Mouse (Mus musculus): Measurements from ENCODE around the gene Pnisr. TPM values are rescaled to one million over a fixed set of nuclear protein-coding genes. Genes with fewer than 3 reads are reported as not detected.

Pnisr gene
- total RNA-seq (2021) = 10 to 100 TPM; 16.6 to 25.0 TPM
- long read RNA-seq, experiment 1, full-length matches to known transcripts = 7 of 15 reads
- long read RNA-seq, experiment 1, partial matches to known transcripts = 6 of 15 reads
- long read RNA-seq, experiment 1, other reads (novel, unspliced or antisense) = 2 of 15 reads
- long read RNA-seq, experiment 2, full-length matches to known transcripts = 1 of 5 reads
- long read RNA-seq, experiment 2, partial matches to known transcripts = 1 of 5 reads
- long read RNA-seq, experiment 2, other reads (novel, unspliced or antisense) = 3 of 5 reads

GRCm38 (mm10) chr4:21847481-21848286, at the start of gene Pnisr:
Gene Pnisr, plus strand, starts transcription at chr4:21847583.
- peak; percentile 96 to 97 for DNase-seq

DNA sequence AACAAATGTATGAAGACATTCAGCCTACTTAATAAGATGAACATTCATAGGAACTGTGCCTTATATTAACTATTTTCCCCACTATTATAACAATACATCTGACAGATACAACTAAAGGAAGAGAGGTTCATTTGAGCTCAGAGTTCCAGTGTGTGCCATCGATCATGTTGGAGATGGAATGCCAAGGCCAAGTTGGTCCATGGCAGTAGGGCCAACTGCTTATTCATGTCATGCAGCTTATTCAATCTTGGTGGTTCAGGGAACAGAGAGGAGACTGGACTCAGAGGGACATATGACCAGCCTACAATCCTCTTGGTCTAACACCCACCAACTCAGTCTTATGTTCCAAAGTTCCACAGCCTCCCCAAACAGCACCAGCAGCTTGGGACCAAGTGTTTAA, 46.4 kb upstream of the Pnisr start:
- DNase-seq = no peak

- no peak for DNase-seq
These were observed 45.8 kb upstream of the Pnisr start for GRCm38 (mm10) chr4:21801620-21802019.

GRCm38 (mm10) chr4:21807204-21807603, 40.2 kb upstream of the Pnisr start:
- DNase-seq = no peak

- no peak for DNase-seq
These were observed 36.8 kb upstream of the Pnisr start for GRCm38 (mm10) chr4:21810608-21811007.

- DNase-seq = no peak
These were observed 34.7 kb upstream of the Pnisr start for GRCm38 (mm10) chr4:21812635-21813034.

GRCm38 (mm10) chr4:21814029-21814428, 33.4 kb upstream of the Pnisr start:
- DNase-seq = peak; percentile 33 to 65

GRCm38 (mm10) chr4:21826616-21827015, 20.8 kb upstream of the Pnisr start:
- DNase-seq = no peak

GRCm38 (mm10) chr4:21832844-21833243, 14.5 kb upstream of the Pnisr start:
- DNase-seq = no peak

DNA sequence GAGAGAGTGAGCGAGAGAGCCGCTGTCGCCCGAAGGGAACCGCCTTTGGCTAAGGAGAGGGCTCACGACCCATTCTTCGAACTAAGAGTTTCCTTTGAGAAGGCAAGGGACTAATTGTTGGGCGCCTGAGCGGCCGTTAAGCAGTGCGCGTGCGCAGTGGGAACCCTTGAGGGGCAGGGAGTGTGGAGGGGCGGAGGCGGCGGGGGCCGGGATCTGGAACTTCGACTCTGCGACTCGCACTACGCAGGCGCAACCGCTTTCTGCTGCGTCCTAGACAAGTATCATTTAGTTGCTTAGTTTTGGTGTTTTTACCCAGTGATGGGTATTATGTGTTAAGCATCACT, 876 bp downstream of the Pnisr start:
- peak; percentile 91 to 95 for DNase-seq

GRCm38 (mm10) chr4:21857481-21857880, 10.1 kb downstream of the Pnisr start:
- DNase-seq = no peak

GRCm38 (mm10) chr4:21865226-21865625, 17.8 kb downstream of the Pnisr start:
- no peak for DNase-seq

DNA sequence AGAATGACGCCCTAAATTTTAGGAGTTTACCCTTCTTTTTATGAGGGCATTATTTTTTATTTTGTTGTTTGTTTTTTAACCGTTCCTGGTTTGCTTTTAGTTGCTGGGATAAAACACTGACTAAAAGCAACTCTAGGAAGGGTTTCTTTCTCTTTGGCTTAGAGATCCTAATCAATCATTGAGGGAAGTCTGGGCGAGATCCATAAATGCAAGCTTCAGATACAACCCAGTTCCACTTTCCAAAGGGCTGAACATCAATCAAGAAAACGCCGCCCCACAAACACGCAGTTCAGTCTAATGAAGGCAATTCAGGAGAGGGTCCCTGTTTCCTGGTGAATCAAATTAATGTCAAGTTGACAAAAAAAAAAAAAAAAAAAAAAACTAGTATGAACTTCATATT, 31.4 kb downstream of the Pnisr start:
- no peak for DNase-seq

DNA sequence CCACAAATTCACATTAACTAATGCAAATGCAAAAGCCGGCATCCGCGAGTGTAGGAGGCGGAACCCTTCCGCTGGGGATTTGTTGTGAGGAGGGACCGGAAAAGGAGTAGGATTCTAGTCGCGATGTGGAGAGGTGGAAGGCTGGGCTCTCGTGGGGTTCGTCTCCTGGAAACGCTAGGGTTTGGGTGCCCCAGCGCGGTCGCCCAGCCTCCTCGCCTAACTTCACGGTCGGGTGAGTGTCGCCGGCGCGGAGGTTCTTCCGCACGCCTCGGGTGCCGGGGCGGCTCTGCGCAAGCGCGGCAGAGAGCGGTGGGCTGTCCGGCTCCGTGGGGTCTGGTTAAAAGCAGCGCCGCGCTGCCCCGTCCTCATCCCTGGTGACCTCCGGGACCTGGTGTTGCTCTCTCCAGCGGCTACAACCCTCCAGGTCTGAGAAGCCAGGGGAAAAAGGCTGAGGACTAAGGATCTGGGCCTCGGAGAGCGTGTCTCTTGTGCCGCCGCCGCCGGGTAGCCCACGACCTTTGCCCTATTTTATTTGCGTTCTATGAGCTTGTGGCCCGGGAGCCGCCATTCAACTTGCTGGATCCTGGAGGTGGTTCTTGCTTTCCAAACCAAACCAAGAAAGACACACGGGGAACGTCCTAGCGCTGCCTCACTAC, 32.3 kb downstream of the Pnisr start, which contains the start of gene Coq3:
Gene Coq3 (plus strand): TSS at position 109 of the 656 bp plus-strand sequence.
- DNase-seq = peak; percentile 86 to 88

DNA sequence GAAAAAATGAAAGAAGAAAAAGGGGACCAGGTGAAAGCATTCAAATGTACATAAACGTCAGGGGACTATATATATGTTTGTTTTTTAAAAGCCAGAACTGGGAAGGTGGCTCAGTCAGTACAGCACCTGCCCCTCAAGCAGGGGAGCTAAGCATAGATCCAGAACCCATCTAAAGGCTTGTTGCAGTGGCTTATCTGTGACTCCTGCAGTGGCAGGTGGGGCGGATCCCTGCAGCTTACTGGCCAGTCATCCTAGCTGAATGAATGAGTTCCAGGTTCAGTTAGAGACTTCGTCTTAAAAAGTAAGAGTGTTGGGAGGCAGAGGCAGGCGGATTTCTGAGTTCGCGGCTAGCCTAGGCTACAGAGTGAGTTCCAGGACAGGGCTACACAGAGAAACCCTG, 35.4 kb downstream of the Pnisr start:
- no peak for DNase-seq

DNA sequence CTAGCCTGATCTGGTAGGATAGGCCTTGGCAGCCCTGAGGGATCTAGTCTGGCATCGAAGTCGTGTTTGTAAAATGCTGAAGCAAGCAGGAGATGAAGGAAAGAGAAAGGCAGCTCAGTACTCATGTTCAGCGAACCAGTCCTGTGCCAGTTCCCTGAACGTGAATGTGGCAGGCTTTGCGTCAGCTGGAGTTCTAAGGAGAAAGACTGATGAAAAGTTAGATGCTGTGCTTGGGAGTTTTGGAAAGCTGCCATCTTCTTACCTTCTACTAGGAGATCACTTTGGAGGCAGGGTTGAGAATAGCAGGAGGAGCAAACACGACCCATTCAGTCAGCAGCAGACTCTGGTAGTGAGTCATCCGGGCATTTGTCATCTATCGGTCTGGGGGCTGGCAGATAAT, 38.4 kb downstream of the Pnisr start:
- no peak for DNase-seq

Other genes with a start within 250 kb of the Pnisr start
- gene Prdm13, start 161.6 kb upstream of the Pnisr start, total RNA-seq (2021) = not detected
- 10 to 100 TPM; 15.0 to 15.1 TPM for gene Ccnc, start 119.9 kb upstream of the Pnisr start, total RNA-seq (2021)
- 10 to 100 TPM; 12.4 to 12.5 TPM for gene Usp45, start 80.4 kb upstream of the Pnisr start, total RNA-seq (2021)
- 10 to 100 TPM; 17.6 to 17.8 TPM for gene Tstd3, start 80.4 kb upstream of the Pnisr start, total RNA-seq (2021)
- gene Coq3, start 32.1 kb downstream of the Pnisr start, total RNA-seq (2021) = 10 to 100 TPM; 38.7 to 39.9 TPM
- 1 to 10 TPM; 1.1 to 1.6 TPM for gene Faxc, start 83.7 kb downstream of the Pnisr start, total RNA-seq (2021)